In the genomic region with DNA sequence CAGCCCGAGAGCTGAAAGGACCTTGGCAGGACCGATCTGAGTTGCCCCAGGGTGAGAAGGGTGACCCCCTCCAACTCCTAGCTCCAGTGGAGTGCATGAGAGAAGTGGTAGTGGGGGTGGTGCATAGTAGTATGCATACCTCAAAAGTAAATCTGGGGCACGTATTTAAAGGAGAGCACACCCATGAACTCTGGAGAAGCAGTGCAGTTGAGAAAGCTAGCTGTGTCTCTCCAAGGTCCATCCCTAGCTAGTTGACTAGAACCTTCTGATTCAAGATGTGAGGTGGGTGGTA, we compare ENCODE assay signal across 7 mouse cellular contexts. TPM values are rescaled to one million over a fixed set of nuclear protein-coding genes. Genes with fewer than 3 reads are reported as not detected.
DNase-seq lines count a peak whose midpoint lies in the region; ATAC-seq and TF ChIP-seq lines count a peak whose summit lies in the region.

No protein-coding gene starts in this region.

- DNase-seq in limb, embryonic 14.5 days (ENCODE audit: low spot score): no peak
- no peak for DNase-seq in cerebellum, adult 11-12 months
- DNase-seq in thymus, postnatal 0 days (ENCODE audit: low spot score): no peak

- peak overlapping the region; percentile 91 for H3K4me2 ChIP-seq in forebrain, embryonic 12.5 days
- H3K4me2 ChIP-seq in limb, embryonic 14.5 days (replicated peaks; ENCODE audit: low read depth, low read length, severe bottlenecking): peak overlapping the region; percentile 95
- H3K4me2 ChIP-seq in stomach, embryonic 14.5 days (replicated peaks; ENCODE audit: low read depth, low read length): peak overlapping the region; percentile 95

- WGBS in forebrain, embryonic 12.5 days: 5% methylated on average over 3 of the region's 3 CpGs
- 3% methylated on average over 3 of the region's 3 CpGs for WGBS in limb, embryonic 14.5 days
- under 1% methylated on average over 3 of the region's 3 CpGs for WGBS in stomach, embryonic 14.5 days

- H3K9me3 ChIP-seq in megakaryocyte, embryonic 14.5 days: no peaks in the 10 kb centered on the region
- H3K9me3 ChIP-seq in forebrain, embryonic 12.5 days: no peaks in the 10 kb centered on the region
- H3K9me3 ChIP-seq in limb, embryonic 14.5 days (ENCODE audit: control insufficient read depth, low read length): no peaks in the 10 kb centered on the region
- no peaks in the 10 kb centered on the region for H3K9me3 ChIP-seq in stomach, embryonic 14.5 days (ENCODE audit: control insufficient read depth, low read depth, low read length)

- H3K9ac ChIP-seq in forebrain, embryonic 12.5 days: peak overlapping the region; percentile 56
- H3K9ac ChIP-seq in limb, embryonic 14.5 days (ENCODE audit: low read depth, low read length, severe bottlenecking): peak overlapping the region; percentile 65
- peak overlapping the region; percentile 61 for H3K9ac ChIP-seq in stomach, embryonic 14.5 days (replicated peaks; ENCODE audit: low read depth, low read length)

- H3K36me3 ChIP-seq in megakaryocyte, embryonic 14.5 days (replicated peaks; ENCODE audit: low read length): no peaks in the 10 kb centered on the region
- no peaks in the 10 kb centered on the region for H3K36me3 ChIP-seq in forebrain, embryonic 12.5 days (replicated peaks)
- no peaks in the 10 kb centered on the region for H3K36me3 ChIP-seq in limb, embryonic 14.5 days (ENCODE audit: control insufficient read depth, insufficient read depth, low read length)
- H3K36me3 ChIP-seq in stomach, embryonic 14.5 days (ENCODE audit: control insufficient read depth, insufficient read depth, low read length): no peaks in the 10 kb centered on the region

- peaks cover 74% of the 10 kb centered on the region for H3K27me3 ChIP-seq in megakaryocyte, embryonic 14.5 days (replicated peaks)
- peaks cover 12% of the 10 kb centered on the region; the same call in 1 of the 2 replicates for H3K27me3 ChIP-seq in forebrain, embryonic 12.5 days
- H3K27me3 ChIP-seq in limb, embryonic 14.5 days (ENCODE audit: control insufficient read depth, insufficient read depth, low read length): no peaks in the 10 kb centered on the region
- H3K27me3 ChIP-seq in stomach, embryonic 14.5 days (ENCODE audit: control insufficient read depth, insufficient read depth, low read length): no peaks in the 10 kb centered on the region

- no peak overlapping the region for H3K27ac ChIP-seq in forebrain, embryonic 12.5 days
- H3K27ac ChIP-seq in limb, embryonic 14.5 days (replicated peaks; ENCODE audit: low read depth, low read length): peak overlapping the region; percentile 41
- no peak overlapping the region for H3K27ac ChIP-seq in stomach, embryonic 14.5 days (ENCODE audit: low read length)

- H3K4me3 ChIP-seq in megakaryocyte, embryonic 14.5 days (replicated peaks): peak overlapping the region; percentile 90
- peak overlapping the region; percentile 48 for H3K4me3 ChIP-seq in forebrain, embryonic 12.5 days (replicated peaks)
- H3K4me3 ChIP-seq in limb, embryonic 14.5 days (replicated peaks; ENCODE audit: low read length): peak overlapping the region; percentile 63
- H3K4me3 ChIP-seq in stomach, embryonic 14.5 days (ENCODE audit: low read depth, low read length): peak overlapping the region; percentile 55

- TF ChIP-seq POLR2A in limb, embryonic 14.5 days (IDR thresholded peaks at IDR 0.05; ENCODE audit: borderline replicate concordance, extremely low read depth, insufficient read depth, insufficient read length): no peak

- H3K4me1 ChIP-seq in megakaryocyte, embryonic 14.5 days: peaks cover 78% of the 10 kb centered on the region
- H3K4me1 ChIP-seq in forebrain, embryonic 12.5 days: peaks cover 21% of the 10 kb centered on the region
- peaks cover 38% of the 10 kb centered on the region for H3K4me1 ChIP-seq in limb, embryonic 14.5 days (ENCODE audit: control insufficient read depth, insufficient read depth, low read length)
- peaks cover 31% of the 10 kb centered on the region for H3K4me1 ChIP-seq in stomach, embryonic 14.5 days (ENCODE audit: control insufficient read depth, insufficient read depth, low read length)

- ATAC-seq in megakaryocyte, adult 5-6 weeks (ENCODE audit: poor library complexity, severe bottlenecking): no peak
- ATAC-seq in forebrain, embryonic 12.5 days (ENCODE audit: low FRiP score): 0 out of 2 replicates have a peak, but pooled peaks have one; percentile 4
- ATAC-seq in limb, embryonic 14.5 days (ENCODE audit: low FRiP score, low read depth): no peak; the same call in 1 of the 2 replicates
- no peak for ATAC-seq in stomach, embryonic 14.5 days (ENCODE audit: insufficient number of reproducible peaks, insufficient read depth, low FRiP score, low read depth)

RNA-seq across cellular contexts. Expression of gene Rab3il1, which starts 17.0 kb away (rescaled TPM):
- 2.0 and 8.8 TPM in 2 replicates for polyA plus RNA-seq in megakaryocyte, embryonic 14.5 days (2012; ENCODE audit: insufficient read depth, low replicate concordance)
- total RNA-seq in megakaryocyte, adult 5-6 weeks (2015): 3.1 and 5.6 TPM in 2 replicates
- total RNA-seq in megakaryocyte, adult 5-6 weeks (2017): 7.1 and 11.8 TPM in 2 replicates
- polyA plus RNA-seq in forebrain, embryonic 12.5 days (2016; fragmentation: Nextera tagmentation; extraction: Ambion mirVana): 19.0 and 22.7 TPM in 2 replicates
- polyA plus RNA-seq in limb, embryonic 14.5 days (2012; rRNA removed): 36.1 and 42.8 TPM in 2 replicates
- polyA plus RNA-seq in limb, embryonic 14.5 days (2014; fragmentation: Nextera tagmentation; extraction: Ambion mirVana): 43.9 and 49.6 TPM in 2 replicates
- polyA plus RNA-seq in stomach, embryonic 14.5 days (2014; fragmentation: Nextera tagmentation; extraction: Ambion mirVana): 26.0 and 28.6 TPM in 2 replicates
- polyA plus RNA-seq in thymus, postnatal 0 days (2015; fragmentation: Nextera tagmentation; extraction: Ambion mirVana): 12.6 and 13.3 TPM in 2 replicates

RNA-seq across cellular contexts. Expression of gene Best1, which starts 17.0 kb away (rescaled TPM):
- polyA plus RNA-seq in megakaryocyte, embryonic 14.5 days (2012; ENCODE audit: insufficient read depth, low replicate concordance): not detected in 2 replicates
- total RNA-seq in megakaryocyte, adult 5-6 weeks (2015): not detected in 2 replicates
- not detected in 2 replicates for total RNA-seq in megakaryocyte, adult 5-6 weeks (2017)
- 1.1 and 1.4 TPM in 2 replicates for polyA plus RNA-seq in forebrain, embryonic 12.5 days (2016; fragmentation: Nextera tagmentation; extraction: Ambion mirVana)
- 1.5 and 1.7 TPM in 2 replicates for polyA plus RNA-seq in limb, embryonic 14.5 days (2012; rRNA removed)
- polyA plus RNA-seq in limb, embryonic 14.5 days (2014; fragmentation: Nextera tagmentation; extraction: Ambion mirVana): 1.5 and 1.9 TPM in 2 replicates
- polyA plus RNA-seq in stomach, embryonic 14.5 days (2014; fragmentation: Nextera tagmentation; extraction: Ambion mirVana): 0.35 and 0.72 TPM in 2 replicates
- polyA plus RNA-seq in thymus, postnatal 0 days (2015; fragmentation: Nextera tagmentation; extraction: Ambion mirVana): 0.39 and 0.54 TPM in 2 replicates

RNA-seq across cellular contexts. Expression of gene Fads3, which starts 22.9 kb away (rescaled TPM):
- polyA plus RNA-seq in megakaryocyte, embryonic 14.5 days (2012; ENCODE audit: insufficient read depth, low replicate concordance): 3.6 and 19.1 TPM in 2 replicates
- total RNA-seq in megakaryocyte, adult 5-6 weeks (2015): 0.76 and 0.91 TPM in 2 replicates
- total RNA-seq in megakaryocyte, adult 5-6 weeks (2017): 1.8 and 1.9 TPM in 2 replicates
- 5.6 and 7.4 TPM in 2 replicates for polyA plus RNA-seq in forebrain, embryonic 12.5 days (2016; fragmentation: Nextera tagmentation; extraction: Ambion mirVana)
- polyA plus RNA-seq in limb, embryonic 14.5 days (2012; rRNA removed): 40.8 and 57.7 TPM in 2 replicates
- 10.6 and 11.5 TPM in 2 replicates for polyA plus RNA-seq in limb, embryonic 14.5 days (2014; fragmentation: Nextera tagmentation; extraction: Ambion mirVana)
- polyA plus RNA-seq in stomach, embryonic 14.5 days (2014; fragmentation: Nextera tagmentation; extraction: Ambion mirVana): 9.1 and 11.2 TPM in 2 replicates
- 1.2 and 1.6 TPM in 2 replicates for polyA plus RNA-seq in thymus, postnatal 0 days (2015; fragmentation: Nextera tagmentation; extraction: Ambion mirVana)

RNA-seq across cellular contexts. Expression of gene Fth1, which starts 38.1 kb away (rescaled TPM):
- polyA plus RNA-seq in megakaryocyte, embryonic 14.5 days (2012; ENCODE audit: insufficient read depth, low replicate concordance): 7,037 and 23,567 TPM in 2 replicates
- total RNA-seq in megakaryocyte, adult 5-6 weeks (2015): 1,271 and 1,296 TPM in 2 replicates
- 513 and 615 TPM in 2 replicates for total RNA-seq in megakaryocyte, adult 5-6 weeks (2017)
- 1,239 and 1,358 TPM in 2 replicates for polyA plus RNA-seq in forebrain, embryonic 12.5 days (2016; fragmentation: Nextera tagmentation; extraction: Ambion mirVana)
- polyA plus RNA-seq in limb, embryonic 14.5 days (2012; rRNA removed): 663 and 670 TPM in 2 replicates
- polyA plus RNA-seq in limb, embryonic 14.5 days (2014; fragmentation: Nextera tagmentation; extraction: Ambion mirVana): 1,538 and 1,580 TPM in 2 replicates
- polyA plus RNA-seq in stomach, embryonic 14.5 days (2014; fragmentation: Nextera tagmentation; extraction: Ambion mirVana): 1,491 and 1,524 TPM in 2 replicates
- 2,555 and 2,649 TPM in 2 replicates for polyA plus RNA-seq in thymus, postnatal 0 days (2015; fragmentation: Nextera tagmentation; extraction: Ambion mirVana)
